Mouse (Mus musculus): ENCODE measurements around the gene Sgk1. TPM values are rescaled to one million over a fixed set of nuclear protein-coding genes. Genes with fewer than 3 reads are reported as not detected.

Sgk1 gene
- polyA plus RNA-seq, 2 experiments: 33.4 to 39.9 TPM

- Histone ChIP-seq H3K9me3 (ENCODE audit: control insufficient read depth, low read length) (no peaks in the 10 kb centered on the region), H3K27me3 (ENCODE audit: control insufficient read depth, insufficient read depth, low read length) (no peaks in the 10 kb centered on the region), H3K36me3 (ENCODE audit: control insufficient read depth, insufficient read depth, low read length) (no peaks in the 10 kb centered on the region), H3K4me2 (replicated peaks; ENCODE audit: low read depth, low read length, severe bottlenecking) (no peak overlapping the region), H3K9ac (ENCODE audit: low read depth, low read length, severe bottlenecking) (no peak overlapping the region), H3K4me3 (replicated peaks; ENCODE audit: low read length) (no peak overlapping the region), H3K4me1 (ENCODE audit: control insufficient read depth, insufficient read depth, low read length) (no peaks in the 10 kb centered on the region), H3K27ac (replicated peaks; ENCODE audit: low read depth, low read length) (no peak overlapping the region)
- no peak for TF ChIP-seq POLR2A (IDR thresholded peaks at IDR 0.05; ENCODE audit: borderline replicate concordance, extremely low read depth, insufficient read depth, insufficient read length)
- WGBS: 87% methylated on average over 3 of the region's 3 CpGs
- DNase-seq (ENCODE audit: low spot score): no peak
- no peak for ATAC-seq (ENCODE audit: low FRiP score, low read depth)
Observed at GRCm38 (mm10) chr10:21899397-21899796, 17.4 kb downstream of the Sgk1 start.

DNA sequence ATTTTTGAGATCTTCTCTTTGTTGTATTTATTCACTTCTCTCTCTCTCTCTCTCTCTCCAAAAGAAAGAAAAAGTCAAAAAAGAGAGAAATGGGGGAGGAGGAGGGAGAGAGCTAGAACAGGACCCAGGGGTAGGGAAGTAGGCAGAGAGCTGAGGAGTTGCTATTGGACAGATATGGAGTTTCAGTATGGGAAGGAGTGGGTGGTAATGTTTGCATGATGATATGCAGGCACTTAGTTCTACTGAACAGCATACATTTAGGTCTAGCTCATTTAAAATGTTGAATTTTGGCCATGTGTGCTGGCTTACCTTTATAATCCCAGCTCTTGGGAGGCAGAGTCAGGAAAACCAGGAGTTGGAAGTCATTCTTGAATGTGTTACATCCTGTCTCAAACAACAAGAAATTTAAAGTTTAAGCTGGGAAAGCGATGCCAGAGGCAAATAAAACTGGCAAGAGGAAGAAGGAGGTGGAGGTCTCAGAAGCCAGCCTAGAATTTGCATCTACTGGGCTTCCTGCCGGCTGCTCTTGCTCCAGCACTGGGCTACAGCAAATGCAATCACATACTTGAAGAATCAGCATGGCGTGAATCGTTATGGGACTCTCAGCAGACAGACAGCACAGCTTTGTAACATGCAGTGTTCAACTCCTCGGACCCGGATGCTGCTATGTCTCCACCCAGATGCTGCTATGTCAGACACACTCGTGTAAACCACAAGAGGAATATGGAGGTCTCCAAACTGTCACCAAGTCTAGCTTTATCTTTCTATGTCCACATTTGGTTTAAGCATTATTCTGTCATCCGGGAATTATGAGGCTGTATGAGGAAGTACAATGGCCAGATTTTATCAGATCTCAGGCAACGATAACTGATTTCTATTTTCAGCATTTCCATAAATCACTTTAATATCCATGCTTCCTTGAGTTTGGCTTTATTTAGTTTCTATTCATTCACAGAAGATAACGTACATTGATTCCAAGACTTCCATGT, 20.5 kb downstream of the Sgk1 start:
- H3K36me3 ChIP-seq (ENCODE audit: control insufficient read depth, insufficient read depth, low read length): no peaks in the 10 kb centered on the region
- no peak overlapping the region for H3K4me2 ChIP-seq (replicated peaks; ENCODE audit: low read depth, low read length, severe bottlenecking)
- no peaks in the 10 kb centered on the region; the same call in 1 of the 2 replicates for H3K4me1 ChIP-seq (ENCODE audit: control insufficient read depth, insufficient read depth, low read length)
- no peak for DNase-seq (ENCODE audit: low spot score)
- no peak overlapping the region for H3K4me3 ChIP-seq (replicated peaks; ENCODE audit: low read length)
- 87% methylated on average over 10 of the region's 10 CpGs for WGBS
- H3K9ac ChIP-seq (ENCODE audit: low read depth, low read length, severe bottlenecking): no peak overlapping the region
- no peaks in the 10 kb centered on the region for H3K9me3 ChIP-seq (ENCODE audit: control insufficient read depth, low read length)
- no peak overlapping the region for H3K27ac ChIP-seq (replicated peaks; ENCODE audit: low read depth, low read length)
- H3K27me3 ChIP-seq (ENCODE audit: control insufficient read depth, insufficient read depth, low read length): no peaks in the 10 kb centered on the region
- ATAC-seq (ENCODE audit: low FRiP score, low read depth): no peak
- TF ChIP-seq POLR2A (IDR thresholded peaks at IDR 0.05; ENCODE audit: borderline replicate concordance, extremely low read depth, insufficient read depth, insufficient read length): no peak

GRCm38 (mm10) chr10:21904151-21904550, 22.2 kb downstream of the Sgk1 start:
- Histone ChIP-seq H3K4me3 (replicated peaks; ENCODE audit: low read length) (no peak overlapping the region), H3K4me2 (replicated peaks; ENCODE audit: low read depth, low read length, severe bottlenecking) (no peak overlapping the region), H3K9me3 (ENCODE audit: control insufficient read depth, low read length) (no peaks in the 10 kb centered on the region), H3K27me3 (ENCODE audit: control insufficient read depth, insufficient read depth, low read length) (no peaks in the 10 kb centered on the region), H3K36me3 (ENCODE audit: control insufficient read depth, insufficient read depth, low read length) (no peaks in the 10 kb centered on the region), H3K9ac (ENCODE audit: low read depth, low read length, severe bottlenecking) (no peak overlapping the region), H3K27ac (replicated peaks; ENCODE audit: low read depth, low read length) (no peak overlapping the region), H3K4me1 (ENCODE audit: control insufficient read depth, insufficient read depth, low read length) (no peaks in the 10 kb centered on the region; the same call in 1 of the 2 replicates)
- 64% methylated on average over 2 of the region's 2 CpGs for WGBS
- no peak for TF ChIP-seq POLR2A (IDR thresholded peaks at IDR 0.05; ENCODE audit: borderline replicate concordance, extremely low read depth, insufficient read depth, insufficient read length)
- DNase-seq (ENCODE audit: low spot score): no peak
- no peak for ATAC-seq (ENCODE audit: low FRiP score, low read depth)

DNA sequence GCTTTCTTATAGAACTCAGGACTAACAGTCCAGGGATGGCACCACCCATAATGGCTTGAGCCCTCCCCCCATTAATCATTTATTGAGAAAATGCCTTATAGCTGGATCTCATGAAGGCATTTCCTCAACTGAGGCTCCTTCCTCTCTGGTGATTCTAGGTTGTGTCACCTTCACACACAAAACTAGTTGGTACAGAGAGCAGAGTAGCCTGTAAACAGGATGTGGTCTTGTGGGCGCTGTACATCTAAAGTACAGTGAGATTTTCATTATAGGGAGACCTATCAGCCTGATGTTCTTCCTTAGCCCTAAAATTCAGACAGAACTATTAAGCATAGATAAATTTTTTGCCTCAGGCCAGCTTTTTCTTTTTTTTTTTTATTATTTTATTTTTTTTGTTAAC, 23.6 kb downstream of the Sgk1 start:
- Histone ChIP-seq H3K9me3 (ENCODE audit: control insufficient read depth, low read length) (no peaks in the 10 kb centered on the region), H3K9ac (ENCODE audit: low read depth, low read length, severe bottlenecking) (no peak overlapping the region), H3K27me3 (ENCODE audit: control insufficient read depth, insufficient read depth, low read length) (no peaks in the 10 kb centered on the region), H3K4me3 (replicated peaks; ENCODE audit: low read length) (no peak overlapping the region), H3K4me1 (ENCODE audit: control insufficient read depth, insufficient read depth, low read length) (no peaks in the 10 kb centered on the region; the same call in 1 of the 2 replicates), H3K27ac (replicated peaks; ENCODE audit: low read depth, low read length) (no peak overlapping the region), H3K4me2 (replicated peaks; ENCODE audit: low read depth, low read length, severe bottlenecking) (no peak overlapping the region), H3K36me3 (ENCODE audit: control insufficient read depth, insufficient read depth, low read length) (no peaks in the 10 kb centered on the region)
- TF ChIP-seq POLR2A (IDR thresholded peaks at IDR 0.05; ENCODE audit: borderline replicate concordance, extremely low read depth, insufficient read depth, insufficient read length): no peak
- ATAC-seq (ENCODE audit: low FRiP score, low read depth) (no peak), DNase-seq (ENCODE audit: low spot score) (no peak)
- WGBS: 89% methylated on average over 1 of the region's 1 CpGs

DNA sequence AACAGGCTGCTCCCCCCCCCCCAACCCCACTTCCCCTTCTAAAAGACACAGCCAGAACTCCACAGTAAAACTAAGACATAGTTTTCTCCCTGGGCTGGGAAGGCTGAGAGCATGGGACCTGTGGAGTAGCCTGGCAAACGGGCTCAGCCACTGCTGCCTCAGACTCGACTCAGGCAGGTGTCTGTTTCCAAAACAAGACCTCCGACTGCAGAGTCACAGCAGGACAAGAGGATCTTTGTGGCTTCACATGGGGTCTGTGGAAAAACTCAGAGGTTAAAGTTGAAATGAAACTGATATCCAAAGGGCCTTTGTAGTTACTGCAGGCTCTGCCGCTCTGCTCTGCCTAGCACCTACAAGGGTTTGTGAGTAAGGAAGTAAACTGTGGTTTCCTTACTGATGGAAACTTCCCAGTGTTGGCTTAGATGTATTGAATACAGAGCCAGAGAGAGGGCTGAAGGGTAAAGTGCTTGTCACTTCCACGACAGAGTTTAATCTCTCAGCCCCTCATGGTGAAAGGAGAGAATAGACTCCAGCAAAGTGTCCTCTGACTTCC, 25.0 kb downstream of the Sgk1 start:
- H3K9me3 ChIP-seq (ENCODE audit: control insufficient read depth, low read length): no peaks in the 10 kb centered on the region
- no peak for TF ChIP-seq POLR2A (IDR thresholded peaks at IDR 0.05; ENCODE audit: borderline replicate concordance, extremely low read depth, insufficient read depth, insufficient read length)
- ATAC-seq (ENCODE audit: low FRiP score, low read depth) (no peak), DNase-seq (ENCODE audit: low spot score) (no peak)
- H3K27ac ChIP-seq (replicated peaks; ENCODE audit: low read depth, low read length): no peak overlapping the region
- H3K4me2 ChIP-seq (replicated peaks; ENCODE audit: low read depth, low read length, severe bottlenecking): no peak overlapping the region
- H3K4me3 ChIP-seq (replicated peaks; ENCODE audit: low read length): no peak overlapping the region
- H3K9ac ChIP-seq (ENCODE audit: low read depth, low read length, severe bottlenecking): no peak overlapping the region
- WGBS: 20% methylated on average over 5 of the region's 5 CpGs
- no peaks in the 10 kb centered on the region for H3K36me3 ChIP-seq (ENCODE audit: control insufficient read depth, insufficient read depth, low read length)
- peaks cover 2% of the 10 kb centered on the region; the same call in 1 of the 2 replicates for H3K4me1 ChIP-seq (ENCODE audit: control insufficient read depth, insufficient read depth, low read length)
- no peaks in the 10 kb centered on the region for H3K27me3 ChIP-seq (ENCODE audit: control insufficient read depth, insufficient read depth, low read length)

Data from limb, embryonic 14.5 days (tissue).